In genomic region chr11:78114676-78115366, GRCm38 (mm10) we compare ENCODE assay signal across 8 mouse cellular contexts. TPM values are rescaled to one million over a fixed set of nuclear protein-coding genes. Genes with fewer than 3 reads are reported as not detected.
DNase-seq lines count a peak whose midpoint lies in the region; ATAC-seq and TF ChIP-seq lines count a peak whose summit lies in the region.

No protein-coding gene starts in this region.

- peak; percentile 56 for ATAC-seq in CD4-positive, CD25-positive, alpha-beta regulatory T cell, adult 4 months
- no peak for ATAC-seq in forebrain, embryonic 15.5 days (replicated peaks)
- no peak; the same call in 1 of the 2 replicates for ATAC-seq in granulocyte monocyte progenitor cell, adult 5-6 weeks (replicated peaks; ENCODE audit: poor library complexity, severe bottlenecking)

- TF ChIP-seq POLR2A in heart, adult 2 months (IDR thresholded peaks at IDR 0.05; ENCODE audit: insufficient read depth, low read depth, low read length): no peak

- no peak for DNase-seq in heart, adult 2 months
- DNase-seq in heart, postnatal 14 days: no peak
- DNase-seq in layer of hippocampus, adult 9-11 months: no peak
- no peak for DNase-seq in frontal cortex, postnatal 36 days (ENCODE audit: low spot score in 2 of 2)

- peak overlapping the region; percentile 76 for H3K4me2 ChIP-seq in forebrain, embryonic 15.5 days (replicated peaks)

- H3K79me2 ChIP-seq in heart, adult 2 months (replicated peaks; ENCODE audit: control insufficient read depth, insufficient read depth, low read length): peaks cover 6% of the 10 kb centered on the region
- peaks cover 100% of the 10 kb centered on the region for H3K79me2 ChIP-seq in macrophage (ENCODE audit: inconsistent target)

- peaks cover 16% of the 10 kb centered on the region for H3K36me3 ChIP-seq in heart, adult 2 months (ENCODE audit: control insufficient read depth, insufficient read depth, low read length)
- no peaks in the 10 kb centered on the region for H3K36me3 ChIP-seq in forebrain, embryonic 15.5 days
- no peaks in the 10 kb centered on the region for H3K36me3 ChIP-seq in macrophage (ENCODE audit: inconsistent target)

- 10% methylated on average over 19 of the region's 19 CpGs for WGBS in heart, adult 2 months
- WGBS in forebrain, embryonic 15.5 days: 10% methylated on average over 19 of the region's 19 CpGs
- WGBS in macrophage (ENCODE audit: missing documents): 19% methylated on average over 17 of the region's 19 CpGs

- peaks cover 6% of the 10 kb centered on the region for H3K4me1 ChIP-seq in heart, adult 2 months (ENCODE audit: control insufficient read depth, insufficient read depth, low read length)
- peaks cover 59% of the 10 kb centered on the region for H3K4me1 ChIP-seq in forebrain, embryonic 15.5 days

- no peaks in the 10 kb centered on the region for H3K9me3 ChIP-seq in forebrain, embryonic 15.5 days

- no peak for TF ChIP-seq EP300 in heart, adult 2 months (IDR thresholded peaks at IDR 0.05; ENCODE audit: insufficient read depth, low read depth, low read length)

- intact Hi-C loops in heart, adult 2 months (cut with DNase I): no loop called here
- intact Hi-C loops in heart, postnatal 14 days (cut with DNase I): loop anchor here (2.0 kb wide), 1 partner anchor 20 kb away; the partner anchor contains the start of gene Fam222b

- peak overlapping the region; percentile 72 for H3K4me3 ChIP-seq in heart, adult 2 months
- peak overlapping the region; percentile 83 for H3K4me3 ChIP-seq in forebrain, embryonic 15.5 days
- H3K4me3 ChIP-seq in macrophage (ENCODE audit: inconsistent target): peak overlapping the region; percentile 24

- no peak for TF ChIP-seq CTCF in heart, adult 2 months (IDR thresholded peaks at IDR 0.05)

- no peaks in the 10 kb centered on the region for H3K27me3 ChIP-seq in heart, adult 2 months (ENCODE audit: control insufficient read depth, insufficient read depth, low read length)
- no peaks in the 10 kb centered on the region for H3K27me3 ChIP-seq in forebrain, embryonic 15.5 days

- peak overlapping the region; percentile 64 for H3K27ac ChIP-seq in heart, adult 2 months
- peak overlapping the region; percentile 90 for H3K27ac ChIP-seq in forebrain, embryonic 15.5 days (replicated peaks)
- no peak overlapping the region for H3K27ac ChIP-seq in macrophage

- peak overlapping the region; percentile 64 for H3K9ac ChIP-seq in heart, adult 2 months (ENCODE audit: low read depth, low read length)
- peak overlapping the region; percentile 82 for H3K9ac ChIP-seq in forebrain, embryonic 15.5 days (replicated peaks)

RNA-seq across cellular contexts. Expression of gene Fam222b, which starts 20.4 kb away (rescaled TPM):
- total RNA-seq in heart, adult 2 months (2021): 10 to 100 TPM; 10.4 to 11.4 TPM
- 11.9 and 12.6 TPM in 2 replicates for polyA plus RNA-seq in heart, adult 2 months (2012; rRNA removed)
- 10 to 100 TPM; 14.4 to 14.6 TPM for total RNA-seq in heart, postnatal 14 days (2021)
- 10 to 100 TPM; 11.0 to 14.9 TPM for polyA plus RNA-seq in CD4-positive, CD25-positive, alpha-beta regulatory T cell, adult 4 months (2017; shearing (Covaris generic))
- polyA plus RNA-seq in forebrain, embryonic 15.5 days (2015; fragmentation: Nextera tagmentation; extraction: Ambion mirVana): 20.0 and 20.5 TPM in 2 replicates
- 10 to 100 TPM in 16 of 26 experiments, 1 to 10 TPM in 10; 2.9 to 20.4 (median 10.9) TPM for total RNA-seq in macrophage (2018; cell fraction: chromatin; rRNA removed)
- 10 to 100 TPM; 10.7 to 25.7 (median 19.3) TPM for total RNA-seq in macrophage (2018; cell fraction: cytosol; rRNA removed)
- 10 to 100 TPM in 23 of 26 experiments, 1 to 10 TPM in 3; 5.1 to 25.2 (median 16.0) TPM for total RNA-seq in macrophage (2018; cell fraction: nucleus; rRNA removed)
- 10.7 to 14.6 TPM (median 14.0 TPM) in 3 replicates for polyA plus RNA-seq in macrophage (2018)
- 13.5 and 16.8 TPM in 2 replicates for total RNA-seq in granulocyte monocyte progenitor cell, adult 5-6 weeks (2014; fragmentation: Nextera tagmentation)
- 3.7 and 6.5 TPM in 2 replicates for total RNA-seq in granulocyte monocyte progenitor cell, adult 5-6 weeks (2017)

RNA-seq across cellular contexts. Expression of gene Eral1, which starts 34.6 kb away (rescaled TPM):
- 10 to 100 TPM; 25.0 to 28.2 TPM for total RNA-seq in heart, adult 2 months (2021)
- 34.9 and 42.4 TPM in 2 replicates for polyA plus RNA-seq in heart, adult 2 months (2012; rRNA removed)
- total RNA-seq in heart, postnatal 14 days (2021): 10 to 100 TPM; 22.2 to 25.6 TPM
- 10 to 100 TPM; 39.9 to 61.8 TPM for polyA plus RNA-seq in CD4-positive, CD25-positive, alpha-beta regulatory T cell, adult 4 months (2017; shearing (Covaris generic))
- 33.3 TPM in 2 replicates for polyA plus RNA-seq in forebrain, embryonic 15.5 days (2015; fragmentation: Nextera tagmentation; extraction: Ambion mirVana)
- total RNA-seq in macrophage (2018; cell fraction: chromatin; rRNA removed): 10 to 100 TPM in 24 of 26 experiments, 1 to 10 TPM in 2; 4.4 to 34.9 (median 21.1) TPM
- 10 to 100 TPM in 20 of 26 experiments, 1 to 10 TPM in 6; 7.9 to 14.1 (median 11.6) TPM for total RNA-seq in macrophage (2018; cell fraction: cytosol; rRNA removed)
- 10 to 100 TPM in 21 of 26 experiments, 1 to 10 TPM in 5; 6.8 to 24.9 (median 15.9) TPM for total RNA-seq in macrophage (2018; cell fraction: nucleus; rRNA removed)
- 8.4 to 13.2 TPM (median 12.4 TPM) in 3 replicates for polyA plus RNA-seq in macrophage (2018)
- 17.8 and 18.7 TPM in 2 replicates for total RNA-seq in granulocyte monocyte progenitor cell, adult 5-6 weeks (2014; fragmentation: Nextera tagmentation)
- 27.4 and 32.0 TPM in 2 replicates for total RNA-seq in granulocyte monocyte progenitor cell, adult 5-6 weeks (2017)

RNA-seq across cellular contexts. Expression of gene Traf4, which starts 50.6 kb away (rescaled TPM):
- 1 to 10 TPM; 3.7 to 6.0 TPM for total RNA-seq in heart, adult 2 months (2021)
- 11.2 and 13.4 TPM in 2 replicates for polyA plus RNA-seq in heart, adult 2 months (2012; rRNA removed)
- total RNA-seq in heart, postnatal 14 days (2021): 10 to 100 TPM; 10.3 to 11.2 TPM
- 1 to 10 TPM; 3.3 to 6.7 TPM for polyA plus RNA-seq in CD4-positive, CD25-positive, alpha-beta regulatory T cell, adult 4 months (2017; shearing (Covaris generic))
- 121 TPM in 2 replicates for polyA plus RNA-seq in forebrain, embryonic 15.5 days (2015; fragmentation: Nextera tagmentation; extraction: Ambion mirVana)
- total RNA-seq in macrophage (2018; cell fraction: chromatin; rRNA removed): 1 to 10 TPM in 2 of 26 experiments, under 1 TPM in 10, not detected in 14; 0.12 to 4.0 (median 0.38) TPM
- under 1 TPM; 0.08 to 0.44 (median 0.20) TPM for total RNA-seq in macrophage (2018; cell fraction: cytosol; rRNA removed)
- total RNA-seq in macrophage (2018; cell fraction: nucleus; rRNA removed): 1 to 10 TPM in 1 of 26 experiments, under 1 TPM in 17, not detected in 8; 0.22 to 1.2 (median 0.33) TPM
- 0.32 to 0.47 TPM (median 0.40 TPM) in 3 replicates for polyA plus RNA-seq in macrophage (2018)
- total RNA-seq in granulocyte monocyte progenitor cell, adult 5-6 weeks (2014; fragmentation: Nextera tagmentation): 4.9 and 7.3 TPM in 2 replicates
- total RNA-seq in granulocyte monocyte progenitor cell, adult 5-6 weeks (2017): 2.8 and 3.6 TPM in 2 replicates

Comparison
In these comparisons a context has a peak if more than half of its experiments do, and no peak if none do; other contexts are left out.
1. H3K4me3 ChIP-seq: peak in every context shown above with its lines; median percentile 83 in forebrain, embryonic 15.5 days; 72 in heart, adult 2 months; 24 in macrophage.